Mouse (Mus musculus) stomach, postnatal 0 days (tissue): ENCODE measurements around the gene Pcca. TPM values are rescaled to one million over a fixed set of nuclear protein-coding genes. Genes with fewer than 3 reads are reported as not detected.

Experiments used
- ATAC-seq: fragments of 200-750 bp; cut with Nextera tagmentation; 2 replicates; pipeline ENCODE4 v1.8.0; 2017; ENCODE audit not compliant: low FRiP score, low TSS enrichment
- DNase-seq: peaks from one replicate; pipeline ENCODE4 v3.0.0-alpha.2; 2016; ENCODE audit warnings: low spot score
- H3K27ac ChIP-seq: fragments of 300-500 bp; sonication (generic); replicated peaks from 2 replicates; pipeline ENCODE4 v1.5.1; 2014; ENCODE audit warnings: mild to moderate bottlenecking, control low read depth
- H3K27me3 ChIP-seq: fragments of 300-500 bp; sonication (generic); 2 replicates; pipeline ENCODE4 v1.6.1; 2014; ENCODE audit warnings: low read length; ENCODE audit not compliant: control insufficient read depth, insufficient read depth
- H3K36me3 ChIP-seq: fragments of 300-500 bp; sonication (generic); 2 replicates; pipeline ENCODE4 v1.6.1; 2014; ENCODE audit warnings: low read length, mixed read lengths; ENCODE audit not compliant: control insufficient read depth, insufficient read depth
- H3K4me1 ChIP-seq: fragments of 300-500 bp; sonication (generic); replicated peaks from 2 replicates; pipeline ENCODE4 v1.6.1; 2014; ENCODE audit warnings: antibody characterized with exemption; ENCODE audit not compliant: control insufficient read depth, insufficient read depth
- H3K4me2 ChIP-seq: fragments of 300-500 bp; sonication (generic); replicated peaks from 2 replicates; pipeline ENCODE4 v1.6.1; 2014; ENCODE audit warnings: low read depth, mild to moderate bottlenecking, control low read depth, moderate library complexity
- H3K4me3 ChIP-seq: fragments of 300-500 bp; sonication (generic); 2 replicates; pipeline ENCODE4 v1.5.1; 2014; ENCODE audit warnings: low read depth, low read length, control low read depth
- H3K9ac ChIP-seq: fragments of 300-500 bp; sonication (generic); 2 replicates; pipeline ENCODE4 v1.6.1; 2014; ENCODE audit warnings: mild to moderate bottlenecking, low read length, control low read depth, mixed read lengths
- H3K9me3 ChIP-seq: fragments of 300-500 bp; sonication (generic); 2 replicates; pipeline ENCODE4 v1.6.1; 2016; ENCODE audit warnings: low read length; ENCODE audit not compliant: control insufficient read depth
- CTCF ChIP-seq: IDR thresholded peaks from 2 replicates; pipeline ENCODE4 v1.5.1; 2016; ENCODE audit warnings: antibody characterized with exemption, low read depth, mild to moderate bottlenecking, moderate library complexity
- EP300 ChIP-seq: optimal IDR thresholded peaks from 2 replicates; pipeline ENCODE3; 2016; ENCODE audit warnings: antibody characterized with exemption
- WGBS: fragments of 180-500 bp; shearing (Covaris S2); extraction: QIAGEN DNeasy Blood & Tissue Kit; methylation state at CpG from one replicate; pipeline ENCODE4 v1.1.7; 2014; 5-methylcytosine and 5-hydroxymethylcytosine counted together
- polyA plus RNA-seq: library from polyadenylated mRNA; unstranded; fragments of >200 nt; fragmentation: Nextera tagmentation; extraction: Ambion mirVana; gene quantifications from 2 replicates; pipeline ENCODE4 v1.2.1, GENCODE M21; 2015

The Pcca gene
- polyA plus RNA-seq, 1 experiment from 2014 or later = 8.2 TPM

DNA sequence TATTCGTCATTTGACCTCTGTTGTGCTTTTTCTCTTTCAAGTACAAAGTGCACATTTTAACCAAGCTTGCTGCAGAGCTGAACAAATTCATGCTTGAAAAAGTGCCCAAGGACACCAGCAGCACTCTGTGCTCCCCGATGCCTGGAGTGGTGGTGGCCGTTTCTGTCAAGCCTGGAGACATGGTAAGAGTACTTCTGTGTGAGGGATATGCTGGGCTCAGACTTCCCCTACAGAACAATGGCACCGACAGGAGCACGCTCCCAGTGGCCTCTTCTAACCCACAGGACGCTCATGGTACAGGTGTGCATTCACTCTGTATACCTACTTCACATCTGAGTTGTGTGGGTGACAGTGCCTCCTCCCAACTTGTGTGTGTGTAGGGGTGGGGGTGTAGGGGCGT, 342.6 kb downstream of the Pcca start:
- ATAC-seq (no peak), DNase-seq (no peak)
- Histone ChIP-seq H3K27me3 (no peaks in the 10 kb centered on the region), H3K4me2 (no peak overlapping the region), H3K9ac (no peak overlapping the region), H3K9me3 (no peaks in the 10 kb centered on the region), H3K4me3 (no peak overlapping the region), H3K27ac (no peak overlapping the region), H3K36me3 (no peaks in the 10 kb centered on the region), H3K4me1 (no peaks in the 10 kb centered on the region)
- TF ChIP-seq CTCF (no peak), EP300 (no peak)
- 72% methylated on average over 7 of the region's 7 CpGs for WGBS

DNA sequence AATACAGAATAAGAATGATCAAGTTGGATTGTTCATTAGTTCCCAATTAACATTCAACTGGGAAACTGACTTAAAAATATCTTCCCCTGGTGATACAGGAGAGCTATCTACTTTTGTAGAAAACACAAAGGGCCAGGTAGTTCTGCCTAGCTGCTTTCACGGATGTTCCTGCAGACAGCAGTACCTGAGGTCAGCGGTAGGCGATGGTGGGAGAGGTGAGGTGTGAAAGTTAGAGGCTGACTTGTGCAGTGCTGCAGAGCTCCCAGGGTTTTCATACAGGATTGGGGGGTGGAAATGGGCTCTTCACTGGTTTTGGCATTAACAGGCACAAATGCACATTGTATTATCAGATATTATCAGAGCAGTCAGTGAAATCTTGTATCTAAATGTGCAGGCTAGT, 343.7 kb downstream of the Pcca start:
- Histone ChIP-seq H3K4me2 (no peak overlapping the region), H3K9ac (no peak overlapping the region), H3K36me3 (no peaks in the 10 kb centered on the region), H3K9me3 (no peaks in the 10 kb centered on the region), H3K4me3 (no peak overlapping the region), H3K4me1 (no peaks in the 10 kb centered on the region), H3K27ac (no peak overlapping the region), H3K27me3 (no peaks in the 10 kb centered on the region)
- DNase-seq = no peak
- no peak for ATAC-seq
- 75% methylated on average over 3 of the region's 3 CpGs for WGBS
- TF ChIP-seq CTCF (no peak), EP300 (no peak)

DNA sequence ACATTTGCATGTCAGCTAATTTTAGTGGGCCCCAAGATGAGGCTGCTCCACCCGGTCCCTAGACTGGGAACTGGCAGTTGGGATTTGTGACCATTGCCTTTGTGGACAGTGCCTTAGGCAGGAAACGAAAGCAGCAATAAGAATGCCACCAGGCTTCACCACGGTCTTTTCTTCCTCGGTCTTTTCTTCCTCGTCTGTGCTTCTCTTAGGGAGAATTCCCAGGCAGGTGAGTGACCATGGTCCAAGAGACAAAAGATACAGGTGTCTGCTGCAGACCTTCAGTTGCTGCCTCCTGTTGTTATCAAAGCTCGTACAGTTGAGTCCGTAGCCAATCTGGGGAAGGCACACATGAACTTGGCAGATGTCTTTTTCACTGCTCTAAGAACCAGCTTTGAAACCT, 346.2 kb downstream of the Pcca start:
- no peak overlapping the region for H3K27ac ChIP-seq
- H3K9ac ChIP-seq = no peak overlapping the region
- H3K4me3 ChIP-seq = no peak overlapping the region
- H3K36me3 ChIP-seq = no peaks in the 10 kb centered on the region
- H3K9me3 ChIP-seq = no peaks in the 10 kb centered on the region
- 77% methylated on average over 7 of the region's 7 CpGs for WGBS
- no peak overlapping the region for H3K4me2 ChIP-seq
- ATAC-seq = no peak
- H3K27me3 ChIP-seq = no peaks in the 10 kb centered on the region
- DNase-seq = no peak
- TF ChIP-seq CTCF = no peak
- no peaks in the 10 kb centered on the region for H3K4me1 ChIP-seq

DNA sequence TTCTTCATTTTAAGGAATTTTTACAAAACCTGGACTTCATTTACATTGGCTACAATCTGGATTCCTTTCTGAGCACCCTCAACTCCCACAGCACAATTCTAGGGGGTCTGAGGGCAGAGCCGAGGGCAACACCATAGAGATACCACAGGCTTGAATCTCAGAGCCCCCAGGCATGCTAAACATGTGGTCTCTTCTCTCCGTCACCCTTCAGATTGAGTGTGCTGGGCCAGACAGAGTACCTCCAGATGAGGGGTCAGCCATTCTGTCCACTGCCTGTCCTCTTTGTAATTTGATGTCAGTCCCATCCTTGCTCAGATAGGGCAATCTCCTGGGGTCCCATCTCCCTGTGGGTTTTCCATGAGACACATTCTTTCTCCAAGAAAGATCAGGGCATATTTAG, 347.6 kb downstream of the Pcca start:
- no peak overlapping the region for H3K4me2 ChIP-seq
- H3K27ac ChIP-seq = no peak overlapping the region
- H3K27me3 ChIP-seq = no peaks in the 10 kb centered on the region
- no peaks in the 10 kb centered on the region for H3K4me1 ChIP-seq
- no peak overlapping the region for H3K4me3 ChIP-seq
- H3K36me3 ChIP-seq = no peaks in the 10 kb centered on the region
- DNase-seq (no peak), ATAC-seq (no peak)
- TF ChIP-seq CTCF = no peak
- 79% methylated on average over 2 of the region's 2 CpGs for WGBS
- no peaks in the 10 kb centered on the region for H3K9me3 ChIP-seq
- no peak overlapping the region for H3K9ac ChIP-seq

DNA sequence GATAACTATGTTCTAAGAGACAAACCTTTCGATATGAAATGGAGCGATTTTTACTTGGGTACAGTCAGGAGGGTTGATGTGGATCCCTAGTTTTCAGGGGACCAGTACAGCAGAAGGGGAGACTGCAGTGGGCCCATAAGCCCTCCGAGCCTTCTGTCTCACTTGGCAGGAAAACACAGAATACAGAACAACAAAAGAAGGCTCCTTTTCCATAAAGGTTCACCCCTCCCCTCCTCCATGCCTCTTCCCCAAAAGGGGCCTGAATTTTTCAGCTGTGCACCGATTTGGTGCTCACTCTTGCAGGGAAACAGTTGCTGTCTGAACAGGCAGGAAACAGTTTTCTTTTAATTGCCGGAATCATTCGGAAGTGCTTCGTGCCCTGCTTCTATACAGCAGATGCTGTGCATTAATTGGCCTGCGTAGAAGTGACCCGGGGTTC, 348.1 kb downstream of the Pcca start:
- ATAC-seq = no peak
- Histone ChIP-seq H3K27ac (no peak overlapping the region), H3K9me3 (no peaks in the 10 kb centered on the region), H3K9ac (no peak overlapping the region), H3K4me1 (no peaks in the 10 kb centered on the region), H3K36me3 (no peaks in the 10 kb centered on the region), H3K4me2 (no peak overlapping the region), H3K4me3 (no peak overlapping the region), H3K27me3 (no peaks in the 10 kb centered on the region)
- 81% methylated on average over 9 of the region's 9 CpGs for WGBS
- TF ChIP-seq CTCF (no peak), EP300 (no peak)
- no peak for DNase-seq

DNA sequence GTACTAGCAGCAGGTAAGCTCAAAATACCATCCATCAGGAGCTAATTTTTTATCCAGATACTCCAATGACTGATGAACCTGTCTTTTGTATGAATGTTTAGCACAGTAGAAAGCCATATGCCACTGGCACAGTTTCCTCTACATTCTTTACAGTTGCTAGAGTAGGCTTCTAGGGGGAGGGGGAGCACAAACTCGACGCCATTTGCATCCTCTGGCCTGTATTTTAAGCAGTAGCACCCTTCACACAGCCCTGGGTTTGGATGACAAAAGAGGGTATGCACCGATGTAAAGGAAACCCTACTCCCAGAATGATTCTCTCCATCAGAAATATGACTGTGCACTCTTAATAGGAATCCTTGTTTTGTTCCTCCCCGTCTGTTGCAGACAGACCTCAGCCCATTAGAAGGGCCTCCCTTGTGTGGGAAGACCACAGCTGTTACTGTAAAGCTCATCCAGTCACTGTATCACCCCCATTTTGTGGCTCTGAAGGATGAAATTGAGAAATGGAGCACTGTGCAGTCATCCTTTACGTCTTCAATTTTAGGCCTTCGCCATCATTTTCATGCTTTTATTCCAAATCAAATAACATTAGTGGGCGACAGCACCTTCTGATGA, 348.8 kb downstream of the Pcca start:
- 83% methylated on average over 7 of the region's 7 CpGs for WGBS
- Histone ChIP-seq H3K27me3 (no peaks in the 10 kb centered on the region), H3K4me1 (no peaks in the 10 kb centered on the region), H3K9me3 (no peaks in the 10 kb centered on the region), H3K4me2 (no peak overlapping the region), H3K27ac (no peak overlapping the region), H3K36me3 (no peaks in the 10 kb centered on the region), H3K9ac (no peak overlapping the region), H3K4me3 (no peak overlapping the region)
- ATAC-seq = no peak
- no peak for TF ChIP-seq EP300
- no peak for DNase-seq
